Mouse (Mus musculus) forebrain, embryonic 12.5 days (tissue): ENCODE data around the gene Tmem184b. TPM values are rescaled to one million over a fixed set of nuclear protein-coding genes. Genes with fewer than 3 reads are reported as not detected.

ENCODE experiments used
- ATAC-seq: fragments of 200-750 bp; cut with Nextera tagmentation; 2 replicates; pipeline ENCODE4 v1.8.0; 2017; ENCODE audit warnings: moderate TSS enrichment; ENCODE audit not compliant: low FRiP score
- H3K27ac ChIP-seq: fragments of 300-500 bp; sonication (generic); 2 replicates; pipeline ENCODE4 v1.5.1; 2016; ENCODE audit warnings: mild to moderate bottlenecking
- H3K27me3 ChIP-seq: fragments of 300-500 bp; sonication (generic); 2 replicates; pipeline ENCODE4 v1.6.1; 2016; ENCODE audit warnings: mild to moderate bottlenecking
- H3K36me3 ChIP-seq: fragments of 300-500 bp; sonication (generic); replicated peaks from 2 replicates; pipeline ENCODE4 v1.6.1; 2016; ENCODE audit warnings: mild to moderate bottlenecking
- H3K4me1 ChIP-seq: fragments of 300-500 bp; sonication (generic); 2 replicates; pipeline ENCODE4 v1.6.1; 2016
- H3K4me2 ChIP-seq: fragments of 300-500 bp; sonication (generic); 2 replicates; pipeline ENCODE4 v1.6.1; 2016; ENCODE audit warnings: mild to moderate bottlenecking, moderate library complexity
- H3K4me3 ChIP-seq: fragments of 300-500 bp; sonication (generic); replicated peaks from 2 replicates; pipeline ENCODE4 v1.5.1; 2016; ENCODE audit warnings: mild to moderate bottlenecking
- H3K9ac ChIP-seq: fragments of 300-500 bp; sonication (generic); 2 replicates; pipeline ENCODE4 v1.6.1; 2016; ENCODE audit warnings: mild to moderate bottlenecking
- H3K9me3 ChIP-seq: fragments of 300-500 bp; sonication (generic); 2 replicates; pipeline ENCODE4 v1.6.1; 2016
- WGBS: fragments of 180-500 bp; shearing (Covaris S2); methylation state at CpG from one replicate; pipeline ENCODE4 v1.1.7; 2016; 5-methylcytosine and 5-hydroxymethylcytosine counted together
- polyA plus RNA-seq: library from polyadenylated mRNA; unstranded; fragments of >200 nt; fragmentation: Nextera tagmentation; extraction: Ambion mirVana; gene quantifications from 2 replicates; pipeline ENCODE4 v1.2.1, GENCODE M21; 2016

Gene Tmem184b
- 41.3 and 43.6 TPM in 2 replicates for polyA plus RNA-seq

GRCm38 (mm10) chr15:79402836-79403762, at the start of gene Tmem184b:
Tmem184b (minus strand) TSS chr15:79403569.
- under 1% methylated on average over 90 of the region's 90 CpGs for WGBS
- Histone ChIP-seq H3K4me1 (peaks cover 38% of the 10 kb centered on the region), H3K27ac (peak within 1 kb of the TSS; percentile 77), H3K4me3 (peak within 1 kb of the TSS; percentile 92), H3K9me3 (no peaks in the 10 kb centered on the region), H3K9ac (peak within 1 kb of the TSS; percentile 94), H3K36me3 (no peaks in the 10 kb centered on the region), H3K27me3 (peaks cover 18% of the 10 kb centered on the region), H3K4me2 (peak within 1 kb of the TSS; percentile 91)
- peak; percentile 87 for ATAC-seq

- no peak overlapping the region for H3K27ac ChIP-seq
- no peak for ATAC-seq
- H3K9me3 ChIP-seq, result peaks cover 3% of the 10 kb centered on the region; the same call in 1 of the 2 replicates
- 85% methylated on average over 3 of the region's 3 CpGs for WGBS
- no peak overlapping the region for H3K9ac ChIP-seq
- H3K4me3 ChIP-seq, result no peak overlapping the region
- no peaks in the 10 kb centered on the region for H3K36me3 ChIP-seq
- no peak overlapping the region for H3K4me2 ChIP-seq
- 0 out of 2 replicates have a peak, but pooled peaks cover 7% of the 10 kb centered on the region for H3K27me3 ChIP-seq
- H3K4me1 ChIP-seq, result no peaks in the 10 kb centered on the region
Observed at GRCm38 (mm10) chr15:79448041-79448440, 44.7 kb upstream of the Tmem184b start.

GRCm38 (mm10) chr15:79445786-79446654, 42.7 kb upstream of the Tmem184b start:
- Histone ChIP-seq H3K27me3 (0 out of 2 replicates have a peak, but pooled peaks cover 7% of the 10 kb centered on the region), H3K9me3 (no peaks in the 10 kb centered on the region), H3K4me3 (no peak overlapping the region), H3K27ac (no peak overlapping the region), H3K9ac (no peak overlapping the region), H3K4me1 (peaks cover 9% of the 10 kb centered on the region), H3K4me2 (no peak overlapping the region), H3K36me3 (no peaks in the 10 kb centered on the region)
- WGBS, result 88% methylated on average over 8 of the region's 8 CpGs
- ATAC-seq, result no peak

- Histone ChIP-seq H3K4me1 (peaks cover 27% of the 10 kb centered on the region), H3K27me3 (0 out of 2 replicates have a peak, but pooled peaks cover 7% of the 10 kb centered on the region), H3K9me3 (no peaks in the 10 kb centered on the region), H3K36me3 (no peaks in the 10 kb centered on the region), H3K4me2 (no peak overlapping the region), H3K27ac (no peak overlapping the region), H3K4me3 (no peak overlapping the region), H3K9ac (no peak overlapping the region)
- no peak for ATAC-seq
- WGBS, result 66% methylated on average over 7 of the region's 7 CpGs
Observed at GRCm38 (mm10) chr15:79443856-79444410, 40.6 kb upstream of the Tmem184b start.

GRCm38 (mm10) chr15:79442961-79443518, 39.7 kb upstream of the Tmem184b start:
- Histone ChIP-seq H3K27me3 (0 out of 2 replicates have a peak, but pooled peaks cover 7% of the 10 kb centered on the region), H3K9ac (no peak overlapping the region), H3K4me3 (no peak overlapping the region), H3K4me2 (no peak overlapping the region; the same call in 1 of the 2 replicates), H3K36me3 (peaks cover 8% of the 10 kb centered on the region), H3K9me3 (no peaks in the 10 kb centered on the region), H3K27ac (no peak overlapping the region), H3K4me1 (peaks cover 36% of the 10 kb centered on the region)
- ATAC-seq, result no peak
- 78% methylated on average over 9 of the region's 9 CpGs for WGBS

- H3K4me3 ChIP-seq, result peak overlapping the region; percentile 80
- peak overlapping the region; percentile 98 for H3K27ac ChIP-seq
- peak; percentile 64 for ATAC-seq
- peak overlapping the region; percentile 94 for H3K9ac ChIP-seq
- 0 out of 2 replicates have a peak, but pooled peaks cover 7% of the 10 kb centered on the region for H3K27me3 ChIP-seq
- H3K9me3 ChIP-seq, result no peaks in the 10 kb centered on the region
- H3K36me3 ChIP-seq, result peaks cover 16% of the 10 kb centered on the region
- peak overlapping the region; percentile 80 for H3K4me2 ChIP-seq
- peaks cover 44% of the 10 kb centered on the region for H3K4me1 ChIP-seq
- 4% methylated on average over 6 of the region's 6 CpGs for WGBS
Observed at GRCm38 (mm10) chr15:79442257-79442611, 38.9 kb upstream of the Tmem184b start.

GRCm38 (mm10) chr15:79441331-79442256, 38.2 kb upstream of the Tmem184b start:
- Histone ChIP-seq H3K27me3 (0 out of 2 replicates have a peak, but pooled peaks cover 7% of the 10 kb centered on the region), H3K36me3 (peaks cover 23% of the 10 kb centered on the region), H3K27ac (peak overlapping the region; percentile 98), H3K9me3 (no peaks in the 10 kb centered on the region), H3K4me1 (peaks cover 50% of the 10 kb centered on the region), H3K9ac (peak overlapping the region; percentile 94), H3K4me2 (peak overlapping the region; percentile 80), H3K4me3 (peak overlapping the region; percentile 80)
- peak; percentile 87 for ATAC-seq
- WGBS, result under 1% methylated on average over 97 of the region's 107 CpGs

GRCm38 (mm10) chr15:79440651-79441330, 37.4 kb upstream of the Tmem184b start:
- Histone ChIP-seq H3K4me3 (peak overlapping the region; percentile 80), H3K27me3 (0 out of 2 replicates have a peak, but pooled peaks cover 7% of the 10 kb centered on the region), H3K36me3 (peaks cover 31% of the 10 kb centered on the region), H3K9me3 (no peaks in the 10 kb centered on the region), H3K4me1 (peaks cover 58% of the 10 kb centered on the region), H3K9ac (peak overlapping the region; percentile 94), H3K27ac (peak overlapping the region; percentile 98), H3K4me2 (peak overlapping the region; percentile 80)
- ATAC-seq, result peak; percentile 56; the same call in 1 of the 2 replicates
- WGBS, result 19% methylated on average over 11 of the region's 11 CpGs

- Histone ChIP-seq H3K9me3 (no peaks in the 10 kb centered on the region), H3K4me1 (peaks cover 64% of the 10 kb centered on the region), H3K27me3 (0 out of 2 replicates have a peak, but pooled peaks cover 7% of the 10 kb centered on the region), H3K27ac (0 out of 2 replicates have a peak overlapping the region, but pooled peaks have one; percentile 98), H3K9ac (peak overlapping the region; percentile 94), H3K4me3 (peak overlapping the region; percentile 80), H3K4me2 (peak overlapping the region; percentile 80), H3K36me3 (peaks cover 36% of the 10 kb centered on the region)
- ATAC-seq, result no peak
- WGBS, result 86% methylated on average over 4 of the region's 4 CpGs
Observed at GRCm38 (mm10) chr15:79440223-79440622, 36.9 kb upstream of the Tmem184b start.

- Histone ChIP-seq H3K4me1 (peaks cover 67% of the 10 kb centered on the region), H3K27me3 (0 out of 2 replicates have a peak, but pooled peaks cover 7% of the 10 kb centered on the region), H3K9ac (peak overlapping the region; percentile 94; the same call in 1 of the 2 replicates), H3K4me2 (peak overlapping the region; percentile 80), H3K9me3 (no peaks in the 10 kb centered on the region), H3K27ac (no peak overlapping the region), H3K36me3 (peaks cover 45% of the 10 kb centered on the region), H3K4me3 (peak overlapping the region; percentile 80)
- 86% methylated on average over 4 of the region's 4 CpGs for WGBS
- ATAC-seq, result no peak
Observed at GRCm38 (mm10) chr15:79439386-79439785, 36.0 kb upstream of the Tmem184b start.
